Mouse (Mus musculus): ENCODE results near the gene Trpm4. TPM values are rescaled to one million over a fixed set of nuclear protein-coding genes. Genes with fewer than 3 reads are reported as not detected.
A peak's percentile ranks its signal among the peaks of the same experiment; 100 is the strongest.
"Not testable (repeated sequence)": the region's sequence is repeated elsewhere in the genome, so short reads cannot be mapped to it uniquely, and the experiment has no call there.

Gene Trpm4
- total RNA-seq, 1 experiment from 2014 or later = 3.2 TPM

DNA sequence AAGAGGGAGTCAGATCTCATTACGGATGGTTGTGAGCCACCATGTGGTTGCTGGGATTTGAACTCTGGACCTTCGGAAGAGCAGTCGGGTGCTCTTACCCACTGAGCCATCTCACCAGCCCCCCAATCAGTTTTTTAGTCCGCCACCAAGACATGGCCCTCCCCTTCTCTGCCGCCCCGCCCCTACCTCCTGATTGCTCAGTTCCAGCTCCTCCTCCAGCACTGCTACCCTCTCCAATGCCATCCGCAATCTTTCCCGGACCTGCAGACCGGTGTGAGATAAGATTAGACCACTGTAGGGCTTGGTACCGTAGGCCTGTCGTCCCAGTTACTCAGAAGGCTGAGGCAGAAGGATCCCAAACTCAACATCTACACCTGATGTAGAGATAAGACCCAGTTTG, 25.5 kb upstream of the Trpm4 start:
- not testable (repeated sequence) for ATAC-seq (replicated peaks in 1 of 2; ENCODE audit: insufficient read depth in 1 of 2, low FRiP score in 2 of 2, low TSS enrichment in 1 of 2, low read depth in 1 of 2, poor library complexity in 2 of 2, severe bottlenecking in 2 of 2)

DNA sequence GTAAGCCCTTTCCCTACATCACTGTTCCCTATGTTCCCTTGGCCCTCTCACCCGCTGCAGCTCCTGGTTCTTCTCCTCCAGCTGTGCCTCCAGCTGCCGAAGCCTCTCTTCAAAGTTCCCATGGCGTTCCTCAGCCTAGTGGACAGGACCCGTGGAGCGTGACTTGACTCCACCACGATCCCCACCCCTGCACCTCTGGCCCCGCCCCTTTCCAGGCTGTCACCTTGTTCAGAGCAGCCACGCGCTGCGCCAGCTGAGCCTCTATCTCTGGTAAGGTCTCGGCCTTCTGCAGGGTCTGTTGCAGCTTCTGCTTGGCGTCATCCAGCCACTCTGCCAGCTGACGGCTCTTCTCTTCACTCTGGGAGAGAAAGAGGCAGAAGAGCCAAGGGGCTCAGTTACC, 22.5 kb upstream of the Trpm4 start:
- no peak for ATAC-seq (replicated peaks in 1 of 2; ENCODE audit: insufficient read depth in 1 of 2, low FRiP score in 2 of 2, low TSS enrichment in 1 of 2, low read depth in 1 of 2, poor library complexity in 2 of 2, severe bottlenecking in 2 of 2)

DNA sequence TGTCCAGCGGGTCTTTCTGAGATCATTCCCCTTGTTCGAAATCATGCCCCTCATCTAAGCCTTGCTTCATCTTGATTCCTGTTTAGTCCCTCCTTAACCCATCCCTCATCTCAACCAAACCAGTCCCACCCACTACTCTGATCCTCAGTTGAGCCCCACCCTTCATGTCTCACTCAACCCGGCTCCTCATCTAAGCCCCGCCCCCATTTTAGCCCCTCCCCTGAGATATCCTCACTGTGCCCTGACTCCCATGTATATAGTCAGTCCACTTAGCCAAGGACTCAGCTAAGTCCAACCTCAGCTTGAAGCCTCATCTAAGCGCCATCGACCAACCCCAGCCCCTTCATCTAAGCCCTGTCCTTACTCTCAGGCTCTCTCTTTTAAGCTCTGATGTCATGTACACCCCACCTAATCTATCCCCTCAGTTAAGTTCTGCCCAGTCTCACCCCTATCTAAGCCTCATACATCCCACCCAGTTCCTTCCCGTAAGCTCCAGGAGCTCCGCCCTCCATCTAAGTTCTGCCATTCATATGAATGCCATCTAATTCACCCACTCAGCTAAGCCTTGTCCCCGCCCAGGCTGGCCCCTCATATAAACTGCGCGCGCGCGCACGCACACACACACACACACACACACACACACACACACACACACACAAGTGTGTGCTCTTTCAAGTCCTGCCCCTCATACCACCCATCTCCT, 21.9 kb upstream of the Trpm4 start:
- no peak for ATAC-seq (replicated peaks in 1 of 2; ENCODE audit: insufficient read depth in 1 of 2, low FRiP score in 2 of 2, low TSS enrichment in 1 of 2, low read depth in 1 of 2, poor library complexity in 2 of 2, severe bottlenecking in 2 of 2)

DNA sequence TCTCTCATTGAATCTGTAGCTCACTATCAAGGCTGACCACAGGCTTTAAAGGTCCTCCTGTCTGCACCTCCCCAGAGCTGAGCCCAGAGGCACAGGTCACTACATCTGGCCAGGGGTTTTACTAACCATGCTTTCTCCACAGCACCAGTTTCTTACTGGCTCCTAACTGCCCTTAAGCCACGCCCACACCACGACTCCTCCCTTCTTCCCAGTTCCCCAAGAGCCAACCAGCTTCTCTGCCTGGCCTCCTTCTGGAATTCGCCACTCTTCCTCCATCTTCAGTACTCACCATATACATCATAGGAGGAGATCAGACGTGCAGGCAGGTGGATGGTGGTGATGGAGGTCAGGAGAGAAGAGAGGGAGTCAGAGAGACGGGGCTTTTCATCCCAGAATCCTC, 19.5 kb upstream of the Trpm4 start:
- ATAC-seq (replicated peaks in 1 of 2; ENCODE audit: insufficient read depth in 1 of 2, low FRiP score in 2 of 2, low TSS enrichment in 1 of 2, low read depth in 1 of 2, poor library complexity in 2 of 2, severe bottlenecking in 2 of 2) = no peak

DNA sequence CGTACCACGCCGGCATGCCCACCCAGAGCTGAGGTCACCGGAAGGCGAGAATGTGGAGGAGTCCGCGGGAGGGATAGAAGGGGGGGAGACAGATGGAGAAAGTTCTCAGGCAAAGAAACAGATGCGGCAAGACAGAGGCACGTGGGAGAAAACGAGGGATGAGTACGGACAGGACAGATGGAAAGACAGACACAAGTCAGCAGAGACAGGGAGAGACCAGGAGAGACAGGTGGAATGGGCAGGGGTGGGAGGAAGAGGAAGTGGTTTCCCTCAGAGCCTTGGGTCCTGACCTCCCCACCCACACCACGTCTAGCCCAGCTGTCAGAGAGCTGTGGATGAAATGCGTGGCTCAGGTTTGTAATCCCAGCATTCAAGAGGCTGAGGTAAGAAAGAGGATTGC, 13.3 kb upstream of the Trpm4 start:
- 0 out of 4 replicates have a peak, but pooled peaks of 1 of the 2 experiments have one; percentile 17 for ATAC-seq (replicated peaks in 1 of 2; ENCODE audit: insufficient read depth in 1 of 2, low FRiP score in 2 of 2, low TSS enrichment in 1 of 2, low read depth in 1 of 2, poor library complexity in 2 of 2, severe bottlenecking in 2 of 2)

DNA sequence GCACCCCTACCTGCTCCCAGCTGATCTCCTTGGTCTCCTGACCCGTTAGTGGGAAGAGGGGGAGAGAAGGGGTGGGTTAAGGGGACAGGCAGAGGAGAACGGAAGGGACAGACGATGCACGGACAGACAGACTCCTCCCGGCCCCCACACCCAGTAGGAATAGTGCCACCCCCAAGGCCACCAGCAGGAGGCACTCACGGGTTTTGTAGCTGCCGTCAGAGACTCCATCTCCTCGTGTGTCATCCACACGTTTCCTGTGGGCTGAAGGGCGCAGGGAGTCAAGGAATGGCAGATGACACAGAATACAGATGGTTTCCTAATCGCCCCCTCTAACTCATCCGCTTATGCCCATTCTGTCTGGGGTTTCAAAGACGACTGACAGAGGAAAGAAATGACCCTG, 10.0 kb upstream of the Trpm4 start:
- no peak for ATAC-seq (replicated peaks in 1 of 2; ENCODE audit: insufficient read depth in 1 of 2, low FRiP score in 2 of 2, low TSS enrichment in 1 of 2, low read depth in 1 of 2, poor library complexity in 2 of 2, severe bottlenecking in 2 of 2)

DNA sequence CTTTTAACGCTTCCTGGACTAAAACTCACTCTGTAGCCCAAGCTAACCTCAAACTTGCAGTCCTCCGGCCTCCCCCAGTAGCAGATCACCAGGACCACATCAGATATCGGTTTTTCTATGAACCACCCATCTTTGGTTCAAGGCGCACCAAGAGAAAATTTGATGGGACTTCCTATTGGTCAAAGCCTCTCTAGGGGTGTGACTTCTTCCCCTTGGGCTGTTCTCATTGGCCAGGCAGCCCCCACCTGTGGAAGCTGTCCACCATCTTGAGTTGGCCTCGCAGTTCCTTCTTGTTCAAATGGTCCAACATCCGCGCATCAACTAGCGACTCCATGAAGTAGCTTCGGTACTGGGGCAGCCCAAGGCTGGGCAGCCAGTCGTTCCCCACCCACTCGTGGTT, 8.5 kb upstream of the Trpm4 start:
- ATAC-seq (replicated peaks in 1 of 2; ENCODE audit: insufficient read depth in 1 of 2, low FRiP score in 2 of 2, low TSS enrichment in 1 of 2, low read depth in 1 of 2, poor library complexity in 2 of 2, severe bottlenecking in 2 of 2) = no peak

DNA sequence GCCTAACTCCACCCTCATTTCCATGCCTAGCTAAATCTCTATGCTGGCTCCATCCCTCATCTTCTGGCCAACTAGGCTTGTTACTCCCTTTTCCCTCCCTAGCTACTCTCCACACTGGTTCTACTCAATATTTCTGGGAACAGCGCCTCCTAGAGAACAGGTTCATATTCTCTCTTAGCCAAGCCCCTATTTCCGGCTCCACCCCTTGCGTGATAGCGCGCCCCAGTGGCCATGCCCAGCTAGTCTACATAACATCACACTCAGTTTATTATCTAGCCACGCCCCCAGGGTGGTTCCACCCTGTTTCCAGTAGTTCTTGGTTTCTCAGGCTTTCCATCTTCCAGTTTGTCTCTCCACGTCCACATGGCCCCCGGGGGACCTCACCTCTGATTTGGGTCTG, 7.7 kb upstream of the Trpm4 start:
- peak; percentile 57 to 58 for ATAC-seq (replicated peaks in 1 of 2; ENCODE audit: insufficient read depth in 1 of 2, low FRiP score in 2 of 2, low TSS enrichment in 1 of 2, low read depth in 1 of 2, poor library complexity in 2 of 2, severe bottlenecking in 2 of 2)

DNA sequence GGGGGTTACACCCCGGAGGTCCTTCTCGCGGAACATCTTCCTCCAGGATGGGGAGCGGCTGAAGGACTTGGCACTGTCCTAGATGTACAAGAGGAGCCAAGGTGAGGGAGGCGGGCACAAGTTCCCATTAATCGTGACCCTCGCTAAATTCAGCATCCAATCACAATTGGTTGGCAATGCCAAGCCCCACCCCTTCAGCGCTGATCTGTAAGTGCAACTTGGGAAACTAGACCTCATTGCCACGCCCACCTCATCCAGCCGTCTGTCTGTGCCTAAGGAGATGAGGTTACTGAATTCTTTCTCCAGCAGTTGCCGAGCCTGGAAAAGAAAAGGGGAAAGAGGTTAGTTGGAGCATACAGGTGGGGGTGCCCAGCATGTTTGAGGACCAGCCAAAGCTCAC, 7.1 kb upstream of the Trpm4 start:
- ATAC-seq (replicated peaks in 1 of 2; ENCODE audit: insufficient read depth in 1 of 2, low FRiP score in 2 of 2, low TSS enrichment in 1 of 2, low read depth in 1 of 2, poor library complexity in 2 of 2, severe bottlenecking in 2 of 2) = no peak

DNA sequence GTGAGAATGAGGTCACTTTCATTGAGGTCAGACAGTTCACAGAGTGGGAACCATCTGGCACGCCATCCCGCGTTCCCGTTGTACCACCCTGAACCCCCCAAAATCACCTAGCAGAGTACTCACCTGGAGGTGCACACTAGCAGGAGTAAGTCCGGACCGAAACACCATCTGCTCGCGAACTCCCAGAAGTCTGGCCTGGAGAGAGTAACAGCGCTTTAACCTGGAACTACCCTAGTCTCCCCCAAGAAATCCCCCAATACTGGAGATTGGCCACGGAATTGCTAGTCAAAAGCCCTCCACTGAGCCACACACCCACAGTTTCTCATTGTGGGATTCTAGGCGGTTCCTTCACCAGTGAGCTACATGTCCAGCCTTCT, 6.5 kb upstream of the Trpm4 start:
- ATAC-seq (replicated peaks in 1 of 2; ENCODE audit: insufficient read depth in 1 of 2, low FRiP score in 2 of 2, low TSS enrichment in 1 of 2, low read depth in 1 of 2, poor library complexity in 2 of 2, severe bottlenecking in 2 of 2) = no peak

DNA sequence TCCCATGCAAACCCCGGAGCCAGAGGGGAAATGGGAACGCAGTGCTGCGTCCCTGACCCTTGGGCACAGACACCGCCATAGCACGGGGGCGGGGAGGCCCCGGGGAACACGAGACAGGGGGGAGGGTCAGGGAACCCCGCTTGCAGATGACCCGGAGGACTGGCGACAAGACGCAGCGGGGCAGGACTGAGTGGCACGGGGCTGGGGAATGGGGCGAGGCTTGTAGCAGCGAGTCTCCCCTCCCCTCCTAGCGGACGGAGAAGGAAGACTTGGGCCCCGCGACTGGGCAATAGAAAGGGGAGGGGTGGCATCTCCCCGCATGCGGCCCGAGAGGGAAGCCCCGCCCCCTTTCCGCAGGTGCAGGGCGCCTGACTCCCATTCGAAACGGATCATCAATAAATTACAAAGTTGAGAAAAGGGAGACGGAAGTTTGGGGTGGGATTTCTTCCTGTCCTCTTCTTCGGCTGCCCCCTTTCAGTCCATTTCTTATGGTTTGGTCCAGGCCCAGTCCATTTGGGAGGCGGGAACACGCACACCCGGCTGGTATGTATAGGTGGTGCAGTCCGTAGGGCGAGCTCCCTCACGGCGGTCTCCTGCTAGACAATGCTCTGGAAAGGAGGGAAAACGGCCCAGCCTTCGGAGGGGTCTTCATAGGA, 6.0 kb upstream of the Trpm4 start:
- ATAC-seq (replicated peaks in 1 of 2; ENCODE audit: insufficient read depth in 1 of 2, low FRiP score in 2 of 2, low TSS enrichment in 1 of 2, low read depth in 1 of 2, poor library complexity in 2 of 2, severe bottlenecking in 2 of 2) = peak; percentile 64 to 75

DNA sequence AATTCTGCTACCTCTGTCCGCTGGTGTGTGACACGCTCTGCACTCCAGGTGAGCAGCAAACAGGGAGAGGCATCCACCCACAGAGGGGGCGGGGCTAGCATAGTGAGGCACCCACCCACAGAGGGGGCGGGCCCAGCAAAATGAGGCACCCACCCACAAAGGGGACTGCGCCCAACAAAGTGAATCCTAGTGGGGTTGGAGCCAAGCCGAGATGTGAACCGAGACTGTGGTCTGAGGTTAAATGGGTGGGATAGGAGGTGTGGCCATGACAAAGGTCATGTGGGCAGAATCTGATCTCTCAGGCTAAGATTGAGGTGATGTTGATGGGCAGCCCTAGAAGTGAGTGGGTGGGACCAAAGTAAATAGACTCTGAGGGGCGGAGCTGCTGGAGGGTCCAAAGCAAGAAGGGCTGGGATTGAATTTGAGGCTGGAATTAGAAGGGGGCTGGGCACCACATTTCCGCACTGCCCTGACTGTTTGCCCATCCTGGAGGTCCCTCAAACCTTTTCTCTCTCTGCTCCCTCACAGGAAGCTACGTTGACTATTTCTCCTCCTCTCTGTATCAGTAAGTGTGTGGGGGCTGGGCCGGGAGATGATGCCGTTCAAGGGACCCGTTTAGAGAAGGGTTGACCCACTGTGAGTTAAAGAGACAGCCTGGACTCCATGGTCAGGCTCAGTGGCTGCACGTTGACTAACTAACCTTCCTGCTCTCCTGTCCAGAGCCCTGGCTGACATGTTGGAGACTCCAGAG, 4.8 kb upstream of the Trpm4 start:
- 0 out of 4 replicates have a peak, but pooled peaks of 1 of the 2 experiments have one; percentile 6 for ATAC-seq (replicated peaks in 1 of 2; ENCODE audit: insufficient read depth in 1 of 2, low FRiP score in 2 of 2, low TSS enrichment in 1 of 2, low read depth in 1 of 2, poor library complexity in 2 of 2, severe bottlenecking in 2 of 2)

DNA sequence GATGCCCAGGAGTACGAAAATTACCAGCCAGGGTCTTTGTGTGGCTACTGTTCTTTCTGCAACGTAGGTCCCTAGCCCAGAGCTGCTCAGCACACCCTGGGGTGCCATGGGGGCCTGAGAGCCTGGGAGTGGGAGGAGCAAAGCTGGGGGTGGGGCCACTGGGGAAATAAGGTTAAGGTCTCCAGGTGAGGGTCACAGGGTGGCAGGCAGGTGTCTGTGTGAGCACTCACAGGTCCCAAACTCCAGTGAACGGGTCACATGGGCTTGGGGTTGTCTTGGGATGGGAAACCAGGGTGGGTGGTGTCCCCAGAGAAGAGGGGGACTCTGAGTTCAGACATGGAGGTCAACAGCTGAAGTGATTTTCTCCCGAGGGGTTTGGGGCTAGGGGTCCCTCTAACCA, 3.9 kb upstream of the Trpm4 start:
- no peak for ATAC-seq (replicated peaks in 1 of 2; ENCODE audit: insufficient read depth in 1 of 2, low FRiP score in 2 of 2, low TSS enrichment in 1 of 2, low read depth in 1 of 2, poor library complexity in 2 of 2, severe bottlenecking in 2 of 2)

DNA sequence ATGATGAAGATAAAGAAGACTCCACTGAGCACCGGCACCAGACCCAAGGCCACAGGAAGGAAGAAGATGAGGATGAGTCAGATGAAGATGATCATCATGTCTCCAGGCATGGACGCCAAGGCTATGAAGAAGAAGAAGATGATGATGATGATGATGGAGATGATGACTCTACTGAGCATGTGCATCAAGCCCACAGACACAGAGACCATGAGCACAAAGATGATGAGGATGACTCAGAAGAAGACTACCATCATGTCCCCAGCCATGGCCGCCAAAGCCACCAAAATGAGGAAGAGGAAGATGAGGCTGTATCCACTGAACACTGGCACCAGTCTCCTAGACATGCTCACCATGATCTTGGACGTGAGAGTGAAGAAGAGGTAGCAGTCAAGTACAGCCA, 2.7 kb upstream of the Trpm4 start:
- no peak for ATAC-seq (replicated peaks in 1 of 2; ENCODE audit: insufficient read depth in 1 of 2, low FRiP score in 2 of 2, low TSS enrichment in 1 of 2, low read depth in 1 of 2, poor library complexity in 2 of 2, severe bottlenecking in 2 of 2)

DNA sequence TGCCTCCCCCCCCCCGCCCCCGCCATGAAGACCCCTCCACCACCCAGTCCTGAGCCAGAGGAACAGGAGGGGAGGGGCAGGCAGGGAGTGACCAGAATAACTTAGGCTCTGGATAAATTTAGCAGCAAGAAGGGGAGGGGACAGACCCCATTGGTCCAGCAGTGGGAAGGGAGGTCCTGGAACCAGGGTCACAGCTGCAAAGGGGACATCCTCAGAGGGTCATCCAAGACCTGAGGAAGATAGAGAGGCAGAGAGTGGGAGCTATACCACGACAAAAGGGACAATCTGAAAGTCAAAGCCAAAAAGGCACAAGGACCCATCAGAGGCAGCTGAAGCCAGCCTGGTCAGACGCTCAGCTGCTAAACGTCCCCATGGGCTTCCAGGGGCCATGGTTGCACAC, 1.5 kb upstream of the Trpm4 start, which contains the start of gene Hrc:
TSS of gene Hrc (plus strand) at position 235 of the 400 bp plus-strand sequence.
- ATAC-seq (replicated peaks in 1 of 2; ENCODE audit: insufficient read depth in 1 of 2, low FRiP score in 2 of 2, low TSS enrichment in 1 of 2, low read depth in 1 of 2, poor library complexity in 2 of 2, severe bottlenecking in 2 of 2) = no peak

DNA sequence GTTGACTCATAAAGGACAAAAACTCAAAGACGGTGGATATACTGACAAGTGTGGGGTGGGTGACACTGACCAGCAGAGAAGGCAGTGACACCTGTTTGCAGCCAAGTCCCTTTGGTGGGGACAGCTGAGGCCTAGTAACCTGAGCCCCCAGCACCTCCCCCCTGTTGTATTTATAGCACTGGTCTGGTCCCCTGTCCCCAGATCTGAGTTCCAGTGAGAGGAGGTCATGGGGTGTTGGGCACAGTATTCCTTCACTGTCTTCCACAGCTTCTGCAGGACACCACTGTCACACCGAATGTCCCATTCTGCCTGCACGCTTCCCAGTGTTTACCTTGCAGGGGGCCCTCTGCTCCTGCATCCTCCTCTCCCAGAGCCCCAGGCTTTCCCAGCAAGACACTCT, 1.0 kb upstream of the Trpm4 start:
- ATAC-seq (replicated peaks in 1 of 2; ENCODE audit: insufficient read depth in 1 of 2, low FRiP score in 2 of 2, low TSS enrichment in 1 of 2, low read depth in 1 of 2, poor library complexity in 2 of 2, severe bottlenecking in 2 of 2) = no peak

DNA sequence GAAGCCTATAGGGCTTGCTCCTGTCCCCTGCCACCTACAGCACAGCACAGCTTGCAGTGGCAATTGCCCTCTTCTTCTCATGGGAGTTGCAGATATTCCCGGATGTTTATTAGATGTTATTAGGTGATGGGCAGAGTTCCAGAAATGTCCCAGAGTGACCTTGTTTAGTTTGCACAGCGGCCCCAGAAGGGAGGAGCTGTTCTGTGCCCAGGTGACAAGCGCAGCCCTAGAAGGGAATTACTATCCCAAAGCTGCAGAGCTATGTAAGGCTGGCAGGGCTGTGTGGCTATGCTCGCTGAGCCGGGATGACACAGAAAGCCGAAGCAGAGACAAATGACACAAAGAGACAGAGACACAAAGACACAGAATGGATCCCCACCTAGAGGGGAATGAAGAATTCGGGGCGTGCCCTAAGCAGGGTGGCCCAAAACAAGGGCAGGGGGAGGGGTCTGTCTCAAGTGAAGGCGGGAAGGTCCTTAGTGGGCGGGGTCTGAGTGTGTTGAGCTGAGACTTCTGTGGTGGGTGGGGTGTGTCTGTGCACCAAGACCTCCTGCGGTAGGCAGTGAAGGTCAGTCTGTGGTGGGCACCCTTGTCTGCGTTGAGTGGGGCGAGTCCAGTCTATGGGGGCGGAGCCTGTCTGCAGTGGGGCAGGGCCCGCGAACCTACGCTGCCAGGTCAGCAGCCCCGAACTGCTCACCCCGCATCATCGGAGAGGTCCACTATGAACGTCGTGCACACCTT, 725 bp downstream of the Trpm4 start:
- peak; percentile 36 to 53 for ATAC-seq (replicated peaks in 1 of 2; ENCODE audit: insufficient read depth in 1 of 2, low FRiP score in 2 of 2, low TSS enrichment in 1 of 2, low read depth in 1 of 2, poor library complexity in 2 of 2, severe bottlenecking in 2 of 2)

DNA sequence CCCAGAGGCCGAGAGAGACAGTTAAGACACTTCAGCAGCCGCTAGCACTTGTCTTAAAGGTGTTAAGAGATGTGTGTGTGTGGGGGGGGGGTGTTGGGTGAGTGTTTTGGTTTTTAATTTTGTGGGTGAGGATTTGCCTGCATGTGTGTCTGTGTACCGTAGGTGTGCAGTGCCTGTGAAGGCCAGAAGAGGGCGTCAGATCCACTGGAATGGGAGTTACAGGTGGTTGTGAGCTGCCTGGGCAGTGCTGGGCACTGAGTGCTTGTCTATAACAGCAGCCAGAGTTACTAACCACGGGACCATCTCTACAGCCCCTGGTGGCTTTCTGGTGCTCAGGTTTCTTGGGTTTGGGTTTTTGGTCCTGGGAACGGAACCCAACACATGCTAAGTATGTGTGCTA, 2.1 kb downstream of the Trpm4 start:
- ATAC-seq (replicated peaks in 1 of 2; ENCODE audit: insufficient read depth in 1 of 2, low FRiP score in 2 of 2, low TSS enrichment in 1 of 2, low read depth in 1 of 2, poor library complexity in 2 of 2, severe bottlenecking in 2 of 2) = no peak

Data from hematopoietic stem cell, adult 5-6 weeks (primary cell).